Mouse (Mus musculus): ENCODE data around the gene Gm595. TPM values are rescaled to one million over a fixed set of nuclear protein-coding genes. Genes with fewer than 3 reads are reported as not detected.

Gm595 gene
- not detected in 2 replicates for total RNA-seq (2014; rRNA removed)
- 0.10 TPM in 1 of 2 replicates, not detected in the other for polyA plus RNA-seq (2015; fragmentation: Nextera tagmentation; extraction: Ambion mirVana)

GRCm38 (mm10) chrX:48877613-48878012 is at the start of gene Gm595:
Gm595 (minus strand) TSS chrX:48877713.
- TF ChIP-seq CTCF (IDR thresholded peaks at IDR 0.05; ENCODE audit: low read depth) = no peak
- no peak for DNase-seq
- H3K9ac ChIP-seq = no peak within 1 kb of the TSS
- ATAC-seq = no peak
- H3K36me3 ChIP-seq (ENCODE audit: insufficient read depth) = no peaks in the 10 kb centered on the region
- H3K4me1 ChIP-seq (ENCODE audit: insufficient read depth) = no peaks in the 10 kb centered on the region
- no peak within 1 kb of the TSS for H3K4me2 ChIP-seq (ENCODE audit: low read depth)
- WGBS = 90% methylated on average over 13 of the region's 13 CpGs
- no peaks in the 10 kb centered on the region for H3K9me3 ChIP-seq (ENCODE audit: low read length)
- no peaks in the 10 kb centered on the region for H3K27me3 ChIP-seq (ENCODE audit: insufficient read depth, low read length)
- H3K4me3 ChIP-seq (ENCODE audit: low read depth, low read length) = no peak within 1 kb of the TSS
- H3K27ac ChIP-seq (ENCODE audit: low read depth, low read length) = no peak within 1 kb of the TSS

DNA sequence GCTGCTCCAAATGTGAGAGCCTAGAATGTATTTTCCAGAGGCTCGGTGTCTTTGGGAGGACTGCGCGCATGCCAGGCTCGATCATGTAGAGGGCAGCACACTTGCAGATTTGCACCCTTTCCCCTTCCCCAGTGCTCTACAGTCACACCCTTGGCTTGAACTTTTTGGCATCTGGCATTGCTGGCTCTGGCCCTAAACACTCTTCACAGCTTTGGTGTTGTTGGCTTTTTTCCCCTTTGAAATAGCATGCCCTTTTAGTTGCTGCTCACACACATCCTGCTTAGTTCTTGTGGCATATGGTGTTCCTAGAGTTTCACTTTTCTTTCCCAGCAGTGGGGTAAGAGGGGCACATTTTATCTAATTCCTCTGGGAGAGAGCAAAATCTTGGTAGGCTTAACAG is 30.9 kb upstream of the Gm595 start:
- Histone ChIP-seq H3K9ac (no peak overlapping the region), H3K9me3 (ENCODE audit: low read length) (no peaks in the 10 kb centered on the region), H3K4me2 (ENCODE audit: low read depth) (no peak overlapping the region), H3K4me1 (ENCODE audit: insufficient read depth) (no peaks in the 10 kb centered on the region), H3K27ac (ENCODE audit: low read depth, low read length) (no peak overlapping the region), H3K27me3 (ENCODE audit: insufficient read depth, low read length) (no peaks in the 10 kb centered on the region), H3K4me3 (ENCODE audit: low read depth, low read length) (no peak overlapping the region), H3K36me3 (ENCODE audit: insufficient read depth) (no peaks in the 10 kb centered on the region)
- ATAC-seq = peak; percentile 66
- peak; percentile 10; the same call in 1 of the 2 replicates for TF ChIP-seq CTCF (IDR thresholded peaks at IDR 0.05; ENCODE audit: low read depth)
- WGBS = 74% methylated on average over 4 of the region's 4 CpGs
- DNase-seq = peak; percentile 27

GRCm38 (mm10) chrX:48903744-48904143 is 26.2 kb upstream of the Gm595 start:
- Histone ChIP-seq H3K27ac (ENCODE audit: low read depth, low read length) (no peak overlapping the region), H3K36me3 (ENCODE audit: insufficient read depth) (no peaks in the 10 kb centered on the region), H3K4me3 (ENCODE audit: low read depth, low read length) (no peak overlapping the region), H3K27me3 (ENCODE audit: insufficient read depth, low read length) (no peaks in the 10 kb centered on the region), H3K9ac (no peak overlapping the region), H3K9me3 (ENCODE audit: low read length) (no peaks in the 10 kb centered on the region), H3K4me1 (ENCODE audit: insufficient read depth) (no peaks in the 10 kb centered on the region), H3K4me2 (ENCODE audit: low read depth) (no peak overlapping the region)
- WGBS = 83% methylated on average over 3 of the region's 3 CpGs
- DNase-seq (no peak), ATAC-seq (no peak)
- TF ChIP-seq CTCF (IDR thresholded peaks at IDR 0.05; ENCODE audit: low read depth) = no peak

- Histone ChIP-seq H3K36me3 (ENCODE audit: insufficient read depth) (no peaks in the 10 kb centered on the region), H3K27ac (ENCODE audit: low read depth, low read length) (no peak overlapping the region), H3K9me3 (ENCODE audit: low read length) (no peaks in the 10 kb centered on the region), H3K27me3 (ENCODE audit: insufficient read depth, low read length) (no peaks in the 10 kb centered on the region), H3K9ac (no peak overlapping the region), H3K4me2 (ENCODE audit: low read depth) (no peak overlapping the region), H3K4me3 (ENCODE audit: low read depth, low read length) (no peak overlapping the region), H3K4me1 (ENCODE audit: insufficient read depth) (no peaks in the 10 kb centered on the region)
- 42% methylated on average over 5 of the region's 5 CpGs for WGBS
- ATAC-seq = no peak
- peak; percentile 52 for TF ChIP-seq CTCF (IDR thresholded peaks at IDR 0.05; ENCODE audit: low read depth)
- DNase-seq = peak; percentile 49
Measured at GRCm38 (mm10) chrX:48899555-48899954, 22.0 kb upstream of the Gm595 start.

DNA sequence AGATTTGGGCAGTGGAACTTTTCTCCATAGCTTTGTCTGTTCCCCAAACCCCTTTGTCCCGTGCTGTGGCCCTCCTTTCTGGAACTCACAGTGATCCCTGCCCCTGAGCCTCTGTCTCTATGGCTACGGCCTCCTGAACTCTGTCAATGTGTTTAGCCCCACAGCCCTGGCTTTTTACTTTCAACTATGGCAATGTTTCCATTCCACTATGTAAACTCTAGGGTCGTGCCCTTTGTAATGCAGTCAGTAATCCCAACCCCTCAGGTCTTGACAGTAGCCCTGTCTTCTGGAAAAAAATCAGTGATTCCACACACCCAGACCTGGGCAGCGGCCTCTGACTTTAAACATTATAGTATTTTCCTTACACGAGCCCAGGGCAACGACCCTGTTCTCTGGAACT is 19.3 kb upstream of the Gm595 start:
- Histone ChIP-seq H3K27ac (ENCODE audit: low read depth, low read length) (no peak overlapping the region), H3K9ac (no peak overlapping the region), H3K4me3 (ENCODE audit: low read depth, low read length) (no peak overlapping the region), H3K9me3 (ENCODE audit: low read length) (no peaks in the 10 kb centered on the region), H3K4me2 (ENCODE audit: low read depth) (no peak overlapping the region), H3K36me3 (ENCODE audit: insufficient read depth) (no peaks in the 10 kb centered on the region), H3K4me1 (ENCODE audit: insufficient read depth) (no peaks in the 10 kb centered on the region), H3K27me3 (ENCODE audit: insufficient read depth, low read length) (no peaks in the 10 kb centered on the region)
- no peak for TF ChIP-seq CTCF (IDR thresholded peaks at IDR 0.05; ENCODE audit: low read depth)
- WGBS = 61% methylated on average over 6 of the region's 6 CpGs
- no peak for ATAC-seq
- no peak for DNase-seq

DNA sequence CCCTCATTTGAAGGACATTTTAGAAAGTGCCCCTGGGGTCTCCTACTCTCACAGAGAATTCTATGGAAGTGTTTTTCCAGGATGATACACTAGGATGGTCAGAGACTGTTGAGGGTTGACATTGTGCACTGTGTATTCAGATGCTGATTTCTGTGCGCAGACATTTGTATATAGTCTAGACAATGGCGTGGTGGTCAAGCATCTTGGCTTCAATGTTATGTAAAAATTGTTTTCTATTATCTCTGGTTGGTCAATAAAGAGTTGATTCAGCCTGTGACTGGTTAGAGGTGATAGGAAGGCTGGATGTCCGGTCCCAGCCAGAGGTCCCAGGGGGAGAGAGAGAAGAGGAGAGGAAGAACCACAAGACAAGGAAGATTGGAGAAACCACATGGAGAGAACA is 16.4 kb upstream of the Gm595 start:
- H3K4me2 ChIP-seq (ENCODE audit: low read depth) = no peak overlapping the region
- H3K4me3 ChIP-seq (ENCODE audit: low read depth, low read length) = no peak overlapping the region
- H3K9ac ChIP-seq = no peak overlapping the region
- ATAC-seq (no peak), DNase-seq (no peak)
- 76% methylated on average over 3 of the region's 3 CpGs for WGBS
- TF ChIP-seq CTCF (IDR thresholded peaks at IDR 0.05; ENCODE audit: low read depth) = no peak
- H3K4me1 ChIP-seq (ENCODE audit: insufficient read depth) = no peaks in the 10 kb centered on the region
- no peak overlapping the region for H3K27ac ChIP-seq (ENCODE audit: low read depth, low read length)
- H3K9me3 ChIP-seq (ENCODE audit: low read length) = no peaks in the 10 kb centered on the region
- no peaks in the 10 kb centered on the region for H3K27me3 ChIP-seq (ENCODE audit: insufficient read depth, low read length)
- no peaks in the 10 kb centered on the region for H3K36me3 ChIP-seq (ENCODE audit: insufficient read depth)

- no peak overlapping the region for H3K4me3 ChIP-seq (ENCODE audit: low read depth, low read length)
- no peaks in the 10 kb centered on the region for H3K36me3 ChIP-seq (ENCODE audit: insufficient read depth)
- no peak overlapping the region for H3K9ac ChIP-seq
- no peak overlapping the region for H3K4me2 ChIP-seq (ENCODE audit: low read depth)
- H3K27me3 ChIP-seq (ENCODE audit: insufficient read depth, low read length) = no peaks in the 10 kb centered on the region
- no peak for TF ChIP-seq CTCF (IDR thresholded peaks at IDR 0.05; ENCODE audit: low read depth)
- 74% methylated on average over 9 of the region's 9 CpGs for WGBS
- H3K4me1 ChIP-seq (ENCODE audit: insufficient read depth) = no peaks in the 10 kb centered on the region
- H3K9me3 ChIP-seq (ENCODE audit: low read length) = no peaks in the 10 kb centered on the region
- H3K27ac ChIP-seq (ENCODE audit: low read depth, low read length) = no peak overlapping the region
- DNase-seq (no peak), ATAC-seq (no peak)
Measured at GRCm38 (mm10) chrX:48890259-48890658, 12.7 kb upstream of the Gm595 start.
